Mouse (Mus musculus): ENCODE measurements at regions not wholly inside any gene's neighbourhood (a gene's known extent, or its start where the extent isn't known, plus 50 kb on each side); places are given as distances from the start of the nearest gene placed in this dataset.

DNA sequence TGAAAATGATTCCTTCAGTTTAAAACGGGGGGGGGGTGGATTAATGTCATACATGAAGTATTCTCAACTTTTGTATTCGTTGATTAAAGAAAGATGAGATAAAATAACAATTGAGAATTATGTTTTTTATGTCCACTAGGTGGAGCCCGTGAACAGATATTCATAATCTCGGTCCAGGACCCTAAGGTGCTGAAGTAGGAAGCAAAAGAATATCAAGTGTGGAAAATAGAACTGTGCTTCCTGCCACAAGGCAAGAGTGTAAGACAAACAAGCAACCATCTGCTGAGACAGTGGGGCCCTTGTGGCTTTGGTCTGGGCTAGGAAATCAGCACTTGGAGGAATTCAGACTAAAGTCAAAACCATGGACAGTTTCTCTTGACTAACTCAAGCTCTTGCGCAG, 50.9 kb upstream of the Kap start:
- peak; percentile 51 for DNase-seq (ENCODE audit: low read depth)

- no peak for DNase-seq (ENCODE audit: low read depth)
Measured at GRCm38 (mm10) chr6:133934667-133935066, 81.1 kb upstream of the Kap start.

- no peak for DNase-seq (ENCODE audit: low read depth)
Measured at GRCm38 (mm10) chr6:133935671-133936070, 82.1 kb upstream of the Kap start.

DNA sequence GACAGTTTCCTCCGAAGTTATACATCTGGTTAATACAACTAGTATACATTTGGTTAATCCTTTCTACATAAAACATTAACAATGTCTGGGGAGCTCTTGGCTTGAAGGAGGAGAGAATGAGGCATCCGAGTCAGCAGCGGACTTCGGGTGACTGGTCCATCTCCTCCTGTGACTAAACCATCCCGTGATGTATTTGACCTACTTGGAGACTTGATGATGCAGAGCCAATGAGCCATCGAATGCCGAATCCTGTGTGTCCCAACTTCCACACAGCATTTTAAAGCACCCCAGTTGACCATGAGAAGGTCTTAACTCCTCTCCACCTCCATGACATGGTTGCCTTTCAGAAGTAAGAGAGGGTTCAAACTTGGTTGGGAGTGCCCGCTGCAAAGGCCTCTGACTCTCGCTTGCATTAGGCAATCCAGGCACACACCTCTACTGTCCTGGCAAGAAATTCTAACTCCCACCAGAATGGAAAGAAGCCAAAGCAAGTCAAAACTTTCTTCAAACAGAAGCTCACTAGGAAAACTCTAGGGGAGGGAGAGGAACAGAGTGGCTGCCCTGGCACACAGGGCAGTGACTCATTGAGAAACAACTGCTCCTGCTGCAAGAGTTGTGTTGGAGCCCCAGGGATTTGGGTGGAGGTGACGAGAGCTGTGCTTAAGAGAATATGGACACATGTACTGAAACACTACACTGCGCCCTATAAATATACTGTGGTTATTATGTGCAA, 75.4 kb upstream of the Etv6 start:
- no peak for DNase-seq (ENCODE audit: low read depth)

GRCm38 (mm10) chr6:133960713-133961112, 74.8 kb upstream of the Etv6 start:
- DNase-seq (ENCODE audit: low read depth) = peak; percentile 77

- DNase-seq (ENCODE audit: low read depth) = no peak
Measured at GRCm38 (mm10) chr6:133962641-133963040, 72.9 kb upstream of the Etv6 start.

GRCm38 (mm10) chr6:133963264-133963663, 72.2 kb upstream of the Etv6 start:
- DNase-seq (ENCODE audit: low read depth) = no peak

GRCm38 (mm10) chr6:133967286-133967685, 68.2 kb upstream of the Etv6 start:
- no peak for DNase-seq (ENCODE audit: low read depth)

DNA sequence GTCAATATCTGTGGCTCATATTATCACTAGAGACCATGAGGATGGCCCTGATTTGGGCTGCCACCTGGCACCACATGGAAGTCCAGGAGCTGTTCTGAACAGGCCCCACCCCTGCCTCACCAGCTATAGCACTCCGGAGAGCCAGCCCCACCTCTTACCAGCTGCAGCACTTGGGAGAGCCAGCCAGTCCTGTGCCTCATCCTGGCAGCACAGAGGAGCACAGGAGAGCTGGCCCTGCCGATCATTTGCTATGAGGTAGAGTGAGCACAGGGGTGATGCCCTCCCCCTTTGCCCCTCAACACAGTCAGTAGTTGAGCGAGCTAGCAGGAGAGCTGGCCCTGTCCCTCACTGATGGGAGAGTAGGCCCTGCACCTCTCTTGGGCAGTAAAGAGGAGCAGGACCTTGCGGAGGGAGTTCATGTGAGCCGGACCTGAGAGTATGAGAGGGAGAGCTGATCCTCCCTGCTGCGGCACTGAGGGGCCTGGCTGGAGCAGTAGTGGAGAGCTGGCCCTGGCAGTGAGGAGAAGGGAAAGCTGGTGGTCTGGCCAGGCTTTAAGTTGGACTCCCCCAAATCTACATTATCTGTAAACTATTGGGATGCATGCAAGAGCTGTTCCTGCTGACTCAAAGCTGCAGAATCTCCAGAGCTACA, 63.3 kb upstream of the Etv6 start:
- no peak for DNase-seq (ENCODE audit: low read depth)

DNA sequence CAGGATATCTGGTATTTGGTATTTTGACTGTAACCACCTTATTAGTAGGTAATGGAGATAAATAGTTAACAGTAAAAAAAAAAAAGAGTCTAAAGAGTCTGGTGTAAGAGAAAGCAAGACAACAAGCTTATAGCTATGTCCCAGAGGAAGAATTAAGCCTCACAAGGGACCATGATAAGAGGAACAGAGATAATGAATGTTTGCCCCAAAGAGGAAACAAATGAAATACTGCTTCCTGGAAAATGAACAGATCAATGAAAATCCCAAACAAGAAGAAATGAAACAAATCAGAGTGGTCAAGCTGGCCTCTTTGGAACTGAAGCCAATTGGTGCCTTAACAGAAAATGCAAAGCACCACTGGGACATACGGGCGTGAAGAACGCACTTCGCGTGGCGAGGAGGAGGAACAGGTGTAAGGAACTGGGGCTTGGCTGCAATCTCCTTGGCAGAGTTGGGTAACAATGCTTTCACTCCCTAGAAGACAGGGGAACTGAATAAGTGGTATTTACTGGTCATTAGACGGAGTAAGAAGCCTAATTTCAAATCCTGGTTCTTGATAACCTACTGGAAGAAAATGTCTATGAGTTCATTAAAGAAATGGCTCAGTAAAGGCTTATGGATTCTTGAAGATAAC, 62.2 kb upstream of the Etv6 start:
- DNase-seq (ENCODE audit: low read depth) = no peak

- DNase-seq (ENCODE audit: low read depth) = no peak
Measured at GRCm38 (mm10) chr6:133975951-133976350, 59.5 kb upstream of the Etv6 start.

DNA sequence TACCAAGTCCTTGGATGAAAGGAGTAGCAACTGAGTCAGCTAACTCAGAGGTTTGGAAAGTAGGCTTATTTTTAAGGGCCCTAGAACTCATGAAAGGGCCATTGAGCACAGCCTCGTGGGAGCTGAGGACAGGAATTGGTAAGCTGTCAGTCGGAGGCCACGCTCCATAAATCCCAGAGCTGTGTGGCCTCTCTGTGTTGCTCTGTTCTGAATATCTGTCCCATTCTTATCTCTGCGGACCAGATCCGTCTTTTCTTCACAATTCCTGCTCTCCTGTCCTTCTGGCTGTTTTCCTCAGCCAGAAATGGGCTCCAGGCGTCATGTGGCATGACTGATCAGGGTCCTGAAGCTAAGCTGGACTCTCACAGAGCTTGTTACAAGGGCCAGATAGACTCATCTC, 58.6 kb upstream of the Etv6 start:
- no peak for DNase-seq (ENCODE audit: low read depth)

- DNase-seq (ENCODE audit: low read depth) = no peak
Measured at GRCm38 (mm10) chr6:133983804-133984514, 51.5 kb upstream of the Etv6 start.

DNA sequence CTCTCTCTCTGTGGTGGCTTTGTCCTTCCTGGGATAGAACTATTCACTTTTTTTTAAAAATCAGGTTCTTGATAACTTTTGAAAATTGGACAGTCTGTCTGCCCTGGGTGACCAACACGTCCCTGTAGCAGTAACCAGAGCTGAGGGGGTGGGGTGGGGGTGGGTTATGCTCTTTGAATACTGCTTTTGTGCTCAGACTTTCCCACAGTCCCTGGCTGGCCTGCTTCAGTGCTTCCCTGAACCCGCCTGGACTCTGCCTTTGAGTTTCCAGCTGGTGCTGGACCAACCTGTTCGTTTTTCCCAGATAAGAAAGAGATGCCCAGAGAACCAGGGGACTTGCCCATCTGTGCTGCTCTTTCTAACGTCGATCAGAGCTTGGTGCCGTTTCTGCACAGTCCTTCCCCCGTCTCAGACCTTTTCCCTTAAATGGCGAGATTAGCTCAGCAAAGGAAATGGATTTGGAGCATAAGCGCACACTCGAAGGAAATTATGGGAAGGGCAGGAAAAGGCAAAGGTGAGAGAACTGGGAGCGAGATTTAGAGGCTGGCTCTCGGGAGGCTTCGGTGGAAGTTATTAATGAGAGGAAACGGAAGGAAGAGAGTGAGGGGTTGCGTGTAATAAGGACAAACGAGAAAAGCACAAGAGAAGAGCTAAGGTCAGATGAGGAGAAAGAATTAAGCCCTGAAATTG, 50.7 kb upstream of the Etv6 start:
- no peak for DNase-seq (ENCODE audit: low read depth)
